Mouse (Mus musculus): ENCODE measurements around the gene Cdkl2. TPM values are rescaled to one million over a fixed set of nuclear protein-coding genes. Genes with fewer than 3 reads are reported as not detected.

The Cdkl2 gene
- polyA plus RNA-seq, 1 experiment from 2014 or later = 0.93 TPM

DNA sequence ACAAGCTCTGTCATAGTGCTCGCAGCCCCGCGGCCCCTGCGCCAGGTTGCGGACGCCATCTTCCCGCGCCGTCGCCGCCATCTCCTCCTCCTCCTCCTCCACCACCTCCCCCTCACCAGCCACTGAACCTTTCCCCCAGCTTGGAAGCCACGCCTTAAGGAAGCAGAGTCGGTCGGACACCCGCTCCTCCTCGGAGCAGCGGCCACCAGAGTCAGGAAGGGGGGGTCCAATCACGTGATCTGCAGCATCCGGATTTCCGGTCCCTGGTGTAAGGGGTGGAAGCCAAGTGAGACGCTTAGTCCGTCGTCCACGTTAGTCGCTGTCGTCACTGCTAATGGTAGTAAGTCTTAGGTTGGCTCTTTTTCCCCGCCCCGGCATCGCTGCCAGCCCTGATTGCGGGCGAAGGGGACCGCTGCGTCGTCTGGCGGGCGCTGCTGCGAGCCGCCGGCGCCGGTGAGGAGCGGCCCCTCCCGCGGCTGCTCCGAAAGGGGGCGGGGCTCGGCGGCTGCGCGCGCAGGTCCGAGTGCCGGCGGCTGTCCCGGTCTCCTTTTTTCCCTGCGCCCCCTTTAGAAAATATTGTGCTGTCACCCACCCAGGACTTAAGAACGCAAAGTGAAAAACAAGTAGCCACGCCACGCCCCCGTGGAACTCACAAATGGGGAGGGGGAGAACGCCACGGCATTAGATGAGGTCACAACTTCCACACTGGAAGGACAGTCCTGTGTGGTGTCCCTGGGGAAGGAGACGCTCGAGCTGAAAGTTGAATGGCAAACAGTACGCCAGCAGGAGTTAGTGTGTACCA, 80.8 kb downstream of the Cdkl2 start, which contains the start of gene Rchy1:
Rchy1 (minus strand) TSS at position 430 of the 802 bp plus-strand sequence.
- ATAC-seq (ENCODE audit: insufficient read depth, low FRiP score, low TSS enrichment) (peak; percentile 98), DNase-seq (ENCODE audit: low spot score) (peak; percentile 94)
- peak within 1 kb of the TSS; percentile 63 for H3K9ac ChIP-seq (ENCODE audit: low read length)
- WGBS = under 1% methylated on average over 65 of the region's 65 CpGs
- peak within 1 kb of the TSS; percentile 96 for H3K27ac ChIP-seq (ENCODE audit: low read depth, low read length)
- no peaks in the 10 kb centered on the region for H3K9me3 ChIP-seq (ENCODE audit: control insufficient read depth, low read length)
- H3K4me2 ChIP-seq (ENCODE audit: low read depth) = peak within 1 kb of the TSS; percentile 53
- H3K4me1 ChIP-seq (ENCODE audit: control insufficient read depth, insufficient read depth, low read length) = peaks cover 3% of the 10 kb centered on the region; the same call in 1 of the 2 replicates
- no peaks in the 10 kb centered on the region for H3K36me3 ChIP-seq (ENCODE audit: control insufficient read depth, insufficient read depth, low read length)
- no peaks in the 10 kb centered on the region for H3K27me3 ChIP-seq (ENCODE audit: control insufficient read depth, insufficient read depth, low read length)
- H3K4me3 ChIP-seq (ENCODE audit: low read depth, low read length) = peak within 1 kb of the TSS; percentile 50

DNA sequence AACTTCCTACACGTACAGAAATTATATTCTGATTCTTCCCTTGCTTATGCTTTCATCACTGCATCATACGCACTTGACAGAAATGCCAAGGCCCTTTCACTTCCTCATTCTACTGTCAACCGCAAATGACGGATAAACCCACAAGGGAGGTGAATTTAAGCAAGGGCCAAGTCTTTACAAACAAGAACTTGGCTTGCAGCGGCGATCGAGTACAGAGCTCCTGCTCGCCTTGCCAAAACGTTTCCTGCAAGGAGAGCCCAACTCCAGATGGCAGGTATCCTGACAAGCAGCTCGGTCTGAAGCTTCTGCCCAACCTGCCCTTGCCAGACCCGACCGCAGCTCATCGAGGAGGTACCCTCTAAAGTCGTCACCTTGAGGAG, 81.4 kb downstream of the Cdkl2 start:
- DNase-seq (ENCODE audit: low spot score) (no peak), ATAC-seq (ENCODE audit: insufficient read depth, low FRiP score, low TSS enrichment) (no peak)
- under 1% methylated on average over 14 of the region's 14 CpGs for WGBS

DNA sequence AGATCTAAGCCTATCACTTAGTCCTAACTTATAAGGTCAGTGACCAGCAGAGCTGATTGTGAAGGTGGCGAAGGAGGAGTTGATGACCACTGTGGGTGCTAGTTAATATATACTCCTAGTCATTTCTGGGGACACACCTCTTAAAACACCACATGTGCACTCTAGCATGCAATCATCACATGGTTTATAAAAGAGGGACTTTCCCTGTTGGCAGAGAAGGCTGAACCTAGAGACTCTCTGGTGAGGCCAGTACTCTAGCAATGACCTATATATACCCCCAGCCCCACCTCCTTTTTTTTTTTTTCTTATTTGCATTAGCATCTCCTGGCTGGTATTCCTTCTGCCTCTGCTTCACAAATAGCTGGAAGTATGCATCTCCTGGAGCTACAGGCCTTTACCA, 82.3 kb downstream of the Cdkl2 start:
- H3K4me2 ChIP-seq (ENCODE audit: low read depth) = peak overlapping the region; percentile 53
- 91% methylated on average over 1 of the region's 1 CpGs for WGBS
- DNase-seq (ENCODE audit: low spot score) = no peak
- H3K4me1 ChIP-seq (ENCODE audit: control insufficient read depth, insufficient read depth, low read length) = peaks cover 3% of the 10 kb centered on the region; the same call in 1 of the 2 replicates
- H3K27ac ChIP-seq (ENCODE audit: low read depth, low read length) = no peak overlapping the region
- H3K36me3 ChIP-seq (ENCODE audit: control insufficient read depth, insufficient read depth, low read length) = peaks cover 3% of the 10 kb centered on the region
- no peak for ATAC-seq (ENCODE audit: insufficient read depth, low FRiP score, low TSS enrichment)
- H3K4me3 ChIP-seq (ENCODE audit: low read depth, low read length) = peak overlapping the region; percentile 50
- no peak overlapping the region for H3K9ac ChIP-seq (ENCODE audit: low read length)
- no peaks in the 10 kb centered on the region for H3K27me3 ChIP-seq (ENCODE audit: control insufficient read depth, insufficient read depth, low read length)
- H3K9me3 ChIP-seq (ENCODE audit: control insufficient read depth, low read length) = no peaks in the 10 kb centered on the region

More for the DNA sequence above, 81.4 kb downstream of the Cdkl2 start:
- Histone ChIP-seq H3K9ac (ENCODE audit: low read length) (peak overlapping the region; percentile 63), H3K4me1 (ENCODE audit: control insufficient read depth, insufficient read depth, low read length) (peaks cover 3% of the 10 kb centered on the region; the same call in 1 of the 2 replicates), H3K9me3 (ENCODE audit: control insufficient read depth, low read length) (no peaks in the 10 kb centered on the region), H3K36me3 (ENCODE audit: control insufficient read depth, insufficient read depth, low read length) (no peaks in the 10 kb centered on the region; the same call in 1 of the 2 replicates), H3K4me3 (ENCODE audit: low read depth, low read length) (peak overlapping the region; percentile 50), H3K27ac (ENCODE audit: low read depth, low read length) (peak overlapping the region; percentile 96), H3K27me3 (ENCODE audit: control insufficient read depth, insufficient read depth, low read length) (no peaks in the 10 kb centered on the region), H3K4me2 (ENCODE audit: low read depth) (peak overlapping the region; percentile 53)

GRCm38 (mm10) chr5:91960606-91961254, 83.0 kb downstream of the Cdkl2 start:
- Histone ChIP-seq H3K4me2 (ENCODE audit: low read depth) (no peak overlapping the region), H3K27me3 (ENCODE audit: control insufficient read depth, insufficient read depth, low read length) (no peaks in the 10 kb centered on the region), H3K27ac (ENCODE audit: low read depth, low read length) (no peak overlapping the region), H3K4me3 (ENCODE audit: low read depth, low read length) (no peak overlapping the region), H3K9ac (ENCODE audit: low read length) (no peak overlapping the region), H3K4me1 (ENCODE audit: control insufficient read depth, insufficient read depth, low read length) (peaks cover 3% of the 10 kb centered on the region; the same call in 1 of the 2 replicates), H3K9me3 (ENCODE audit: control insufficient read depth, low read length) (no peaks in the 10 kb centered on the region), H3K36me3 (ENCODE audit: control insufficient read depth, insufficient read depth, low read length) (peaks cover 3% of the 10 kb centered on the region)
- ATAC-seq (ENCODE audit: insufficient read depth, low FRiP score, low TSS enrichment) = no peak
- no peak for DNase-seq (ENCODE audit: low spot score)
- WGBS = 84% methylated on average over 3 of the region's 3 CpGs

DNA sequence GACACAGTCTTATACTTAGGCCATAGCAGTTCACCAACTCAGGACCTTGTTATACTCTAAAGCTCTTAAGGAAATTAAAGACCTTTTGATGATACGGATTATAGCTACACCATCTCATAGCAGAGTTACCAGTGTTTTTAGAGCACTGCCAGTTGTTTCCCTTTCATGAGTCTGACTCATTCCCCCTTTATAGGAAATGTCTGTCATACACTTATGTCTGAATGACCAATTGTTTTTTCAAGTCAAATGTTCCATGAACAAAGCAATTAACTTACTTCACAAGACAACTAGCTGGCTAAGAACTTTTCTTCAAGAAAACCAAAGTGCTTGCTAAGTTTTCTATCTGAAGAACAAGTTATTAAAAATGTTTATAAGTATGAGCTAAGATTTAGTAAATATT, 83.7 kb downstream of the Cdkl2 start:
- Histone ChIP-seq H3K27me3 (ENCODE audit: control insufficient read depth, insufficient read depth, low read length) (no peaks in the 10 kb centered on the region), H3K4me1 (ENCODE audit: control insufficient read depth, insufficient read depth, low read length) (peaks cover 3% of the 10 kb centered on the region; the same call in 1 of the 2 replicates), H3K9ac (ENCODE audit: low read length) (no peak overlapping the region), H3K4me2 (ENCODE audit: low read depth) (no peak overlapping the region), H3K27ac (ENCODE audit: low read depth, low read length) (no peak overlapping the region), H3K36me3 (ENCODE audit: control insufficient read depth, insufficient read depth, low read length) (peaks cover 3% of the 10 kb centered on the region), H3K4me3 (ENCODE audit: low read depth, low read length) (no peak overlapping the region), H3K9me3 (ENCODE audit: control insufficient read depth, low read length) (no peaks in the 10 kb centered on the region)
- DNase-seq (ENCODE audit: low spot score) = no peak
- ATAC-seq (ENCODE audit: insufficient read depth, low FRiP score, low TSS enrichment) = no peak
- WGBS = 94% methylated on average over 1 of the region's 1 CpGs

DNA sequence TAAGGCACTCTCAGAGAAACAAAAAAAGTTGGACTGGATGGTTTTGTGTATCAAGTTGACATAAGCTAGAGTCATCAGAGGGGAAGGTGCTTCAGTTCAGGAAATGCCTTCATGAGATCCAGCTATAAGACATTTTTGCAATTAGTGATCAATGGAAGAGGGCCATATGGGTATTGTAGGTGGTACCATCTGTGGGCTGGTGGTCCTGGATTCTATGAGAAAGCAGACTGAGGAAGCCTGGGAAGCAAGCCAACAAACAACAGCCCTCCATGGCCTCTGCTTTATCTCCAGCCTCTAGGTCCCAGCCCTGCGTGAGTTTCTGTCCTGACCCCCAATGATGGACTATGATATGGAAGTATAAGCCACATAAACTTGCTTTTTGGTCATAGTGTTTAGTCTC, 84.6 kb downstream of the Cdkl2 start:
- Histone ChIP-seq H3K4me1 (ENCODE audit: control insufficient read depth, insufficient read depth, low read length) (peaks cover 3% of the 10 kb centered on the region; the same call in 1 of the 2 replicates), H3K9ac (ENCODE audit: low read length) (no peak overlapping the region), H3K27me3 (ENCODE audit: control insufficient read depth, insufficient read depth, low read length) (no peaks in the 10 kb centered on the region), H3K4me2 (ENCODE audit: low read depth) (no peak overlapping the region), H3K9me3 (ENCODE audit: control insufficient read depth, low read length) (no peaks in the 10 kb centered on the region), H3K4me3 (ENCODE audit: low read depth, low read length) (no peak overlapping the region), H3K36me3 (ENCODE audit: control insufficient read depth, insufficient read depth, low read length) (peaks cover 3% of the 10 kb centered on the region), H3K27ac (ENCODE audit: low read depth, low read length) (no peak overlapping the region)
- DNase-seq (ENCODE audit: low spot score) (no peak), ATAC-seq (ENCODE audit: insufficient read depth, low FRiP score, low TSS enrichment) (no peak)
- WGBS = 96% methylated on average over 1 of the region's 1 CpGs

DNA sequence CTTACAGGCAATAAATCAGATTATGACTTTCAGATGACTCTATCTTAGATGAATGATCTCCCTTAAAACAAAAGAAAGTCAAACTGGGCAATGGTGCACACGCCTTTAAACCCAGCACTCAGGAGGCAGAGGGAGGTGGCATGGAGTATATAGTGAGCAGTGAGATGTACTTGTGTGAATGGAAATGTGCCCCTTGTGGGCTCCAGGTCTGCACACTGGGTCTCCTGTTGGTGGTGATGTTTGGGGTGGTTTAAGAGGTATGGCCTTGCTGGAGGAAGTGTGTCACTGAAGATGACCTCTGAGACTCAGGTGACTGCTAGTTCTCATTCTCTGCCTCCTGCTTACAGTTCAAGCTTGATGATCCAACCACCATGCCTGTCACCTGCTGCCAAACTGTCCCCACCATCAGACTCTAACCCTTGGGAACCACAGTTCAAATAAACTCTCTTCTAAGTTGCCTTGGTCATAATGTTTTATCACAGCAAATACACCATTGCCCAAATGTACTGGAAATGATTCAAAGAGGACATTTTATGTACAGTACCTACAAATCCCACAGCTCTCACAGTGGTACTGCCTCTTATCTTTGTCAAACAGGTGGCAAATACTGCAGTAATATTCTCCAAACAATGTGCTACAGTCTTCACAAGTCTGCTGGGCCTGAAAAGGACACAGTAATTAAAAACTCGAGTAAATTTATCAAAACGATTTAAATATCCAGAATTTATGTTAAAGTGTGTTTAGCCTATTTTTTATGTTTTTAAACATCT, 86.5 kb downstream of the Cdkl2 start:
- DNase-seq (ENCODE audit: low spot score) = no peak
- Histone ChIP-seq H3K27me3 (ENCODE audit: control insufficient read depth, insufficient read depth, low read length) (no peaks in the 10 kb centered on the region), H3K4me3 (ENCODE audit: low read depth, low read length) (no peak overlapping the region), H3K36me3 (ENCODE audit: control insufficient read depth, insufficient read depth, low read length) (peaks cover 5% of the 10 kb centered on the region), H3K4me1 (ENCODE audit: control insufficient read depth, insufficient read depth, low read length) (peaks cover 3% of the 10 kb centered on the region; the same call in 1 of the 2 replicates), H3K9ac (ENCODE audit: low read length) (no peak overlapping the region), H3K4me2 (ENCODE audit: low read depth) (no peak overlapping the region), H3K27ac (ENCODE audit: low read depth, low read length) (no peak overlapping the region), H3K9me3 (ENCODE audit: control insufficient read depth, low read length) (no peaks in the 10 kb centered on the region)
- WGBS = 94% methylated on average over 3 of the region's 3 CpGs
- no peak for ATAC-seq (ENCODE audit: insufficient read depth, low FRiP score, low TSS enrichment)
